Mouse (Mus musculus) embryonic stem cell, embryonic (primary cell): ENCODE data around the gene Mdm2.
"Not testable (repeated sequence)": the region's sequence is repeated elsewhere in the genome, so short reads cannot be mapped to it uniquely, and the experiment has no call there.

Experiments used
- CTCF ChIA-PET, 4 experiments: fragments of 300-600 bp in 2 of 4; fragments of 350-600 bp in 2 of 4; sonication (Branson Sonifier 250); formaldehyde crosslinking; loops; one replicate each; lab custom pipeline; 2022; ENCODE audit warnings: inconsistent platforms in 2 of 4; lab: Charles Lee
- POLR2A ChIA-PET, 4 experiments: fragments of 300-600 bp in 2 of 4; fragments of 350-600 bp in 2 of 4; sonication (Branson Sonifier 250); formaldehyde crosslinking; loops; one replicate each; lab custom pipeline; 2022; ENCODE audit warnings: antibody characterized with exemption in 4 of 4, inconsistent platforms in 1 of 4; lab: Charles Lee

Gene Mdm2

GRCm38 (mm10) chr10:117710604-117711141 is at the start of gene Mdm2:
Mdm2 (minus strand) TSS chr10:117710758.
- POLR2A ChIA-PET = interaction anchor here in 3 of 4 experiments (0.5 to 5.3 kb wide), 37 partner anchors 8 to 1531 kb away, joined by 3 to 67 read pairs (median 4); partner anchors contain the start of genes Mdm1 (in 1 of the 3), Nup107 (in 1 of the 3) and Slc35e3 (in 1 of the 3)
- CTCF ChIA-PET = interaction anchor here in 3 of 4 experiments (0.7 to 1.2 kb wide), 8 partner anchors 8 to 324 kb away, joined by 3 to 5 read pairs (median 3); no protein-coding TSS in a partner anchor

GRCm38 (mm10) chr10:117759844-117760630 is 49.5 kb upstream of the Mdm2 start:
- CTCF ChIA-PET = interaction anchor here in 1 of 4 experiments (0.6 kb wide), 1 partner anchor 23 kb away, joined by 3 read pairs; no protein-coding TSS in a partner anchor
- POLR2A ChIA-PET = interaction anchor here in 3 of 4 experiments (0.7 to 3.0 kb wide), 11 partner anchors 8 to 65 kb away, joined by 3 to 10 read pairs (median 4); no protein-coding TSS in a partner anchor

- CTCF ChIA-PET = no interaction called here
- POLR2A ChIA-PET = interaction anchor here in 3 of 4 experiments (0.7 to 3.0 kb wide), 9 partner anchors 7 to 41 kb away, joined by 3 to 10 read pairs (median 4); no protein-coding TSS in a partner anchor
These were observed 48.5 kb upstream of the Mdm2 start for GRCm38 (mm10) chr10:117758749-117759727.

GRCm38 (mm10) chr10:117758344-117758743 is 47.8 kb upstream of the Mdm2 start:
- CTCF ChIA-PET = not testable (repeated sequence)
- POLR2A ChIA-PET = interaction anchor here in 1 of 4 experiments (1.2 to 3.0 kb wide), 3 partner anchors 9 to 18 kb away, joined by 3 to 10 read pairs (median 4); no protein-coding TSS in a partner anchor

DNA sequence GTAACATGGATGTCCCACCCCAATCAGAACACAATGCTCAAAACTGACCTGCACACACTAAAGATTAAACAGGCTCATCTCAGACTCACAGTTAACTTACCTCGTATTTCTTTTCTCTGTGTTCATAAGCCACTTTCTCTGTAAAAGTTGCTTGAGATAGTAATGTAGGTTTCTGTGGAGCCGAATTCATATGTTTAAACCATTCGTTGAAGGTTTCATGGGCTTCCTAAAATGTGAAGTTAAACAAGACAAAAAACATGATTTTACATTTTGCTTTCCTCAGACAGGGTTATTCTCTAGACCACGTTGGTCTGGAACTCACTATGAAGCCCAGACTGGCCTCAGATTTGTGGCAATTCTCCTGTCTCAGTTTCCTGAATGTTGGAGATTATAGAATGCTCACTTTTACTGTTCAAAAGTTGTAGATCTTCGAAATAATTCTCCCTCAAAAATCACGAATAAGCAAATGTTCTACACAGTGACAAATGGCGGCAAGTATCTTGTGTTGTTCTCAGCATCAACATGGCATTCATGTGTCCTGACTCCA is 47.3 kb upstream of the Mdm2 start:
- CTCF ChIA-PET = interaction anchor here in 1 of 4 experiments (1.1 kb wide), 1 partner anchor 18 kb away, joined by 3 read pairs; no protein-coding TSS in a partner anchor
- POLR2A ChIA-PET = interaction anchor here in 1 of 4 experiments (1.2 to 3.0 kb wide), 2 partner anchors 9 to 18 kb away, joined by 3 to 10 read pairs; no protein-coding TSS in a partner anchor

DNA sequence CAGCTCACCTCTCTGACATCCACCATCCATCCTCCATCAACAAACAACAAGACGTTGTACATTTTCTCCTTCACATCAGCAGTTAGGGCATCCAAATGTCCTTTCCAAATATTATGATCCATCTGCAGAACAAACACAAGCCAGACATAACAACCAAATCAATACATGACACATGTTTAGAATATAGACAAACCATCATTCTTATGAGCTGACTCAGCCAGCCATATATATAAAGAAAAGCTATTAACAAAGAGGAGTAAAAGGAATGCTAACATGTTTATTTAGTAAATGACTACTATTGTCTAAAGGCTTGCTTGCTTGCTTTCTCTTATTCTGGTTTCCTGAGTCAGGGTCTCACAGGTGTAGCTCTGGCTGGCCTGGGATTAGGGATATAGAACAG is 46.7 kb upstream of the Mdm2 start:
- POLR2A ChIA-PET = no interaction called here

GRCm38 (mm10) chr10:117756784-117757183 is 46.2 kb upstream of the Mdm2 start:
- POLR2A ChIA-PET = interaction anchor here in 1 of 4 experiments (0.6 kb wide), 1 partner anchor 56 kb away, joined by 3 read pairs; no protein-coding TSS in a partner anchor
- CTCF ChIA-PET = interaction anchor here in 1 of 4 experiments (1.1 kb wide), 1 partner anchor 19 kb away, joined by 3 read pairs; no protein-coding TSS in a partner anchor

More for the DNA sequence above, 46.7 kb upstream of the Mdm2 start:
- CTCF ChIA-PET = interaction anchor here in 1 of 4 experiments (1.1 kb wide), 1 partner anchor 19 kb away, joined by 3 read pairs; no protein-coding TSS in a partner anchor

- POLR2A ChIA-PET = interaction anchor here in 1 of 4 experiments (2.1 to 2.3 kb wide), 2 partner anchors 10 to 37 kb away, joined by 7 to 11 read pairs; partner anchors contain the start of genes Nup107 and Slc35e3
- CTCF ChIA-PET = no interaction called here
These were observed 45.4 kb upstream of the Mdm2 start for GRCm38 (mm10) chr10:117755799-117756467.

DNA sequence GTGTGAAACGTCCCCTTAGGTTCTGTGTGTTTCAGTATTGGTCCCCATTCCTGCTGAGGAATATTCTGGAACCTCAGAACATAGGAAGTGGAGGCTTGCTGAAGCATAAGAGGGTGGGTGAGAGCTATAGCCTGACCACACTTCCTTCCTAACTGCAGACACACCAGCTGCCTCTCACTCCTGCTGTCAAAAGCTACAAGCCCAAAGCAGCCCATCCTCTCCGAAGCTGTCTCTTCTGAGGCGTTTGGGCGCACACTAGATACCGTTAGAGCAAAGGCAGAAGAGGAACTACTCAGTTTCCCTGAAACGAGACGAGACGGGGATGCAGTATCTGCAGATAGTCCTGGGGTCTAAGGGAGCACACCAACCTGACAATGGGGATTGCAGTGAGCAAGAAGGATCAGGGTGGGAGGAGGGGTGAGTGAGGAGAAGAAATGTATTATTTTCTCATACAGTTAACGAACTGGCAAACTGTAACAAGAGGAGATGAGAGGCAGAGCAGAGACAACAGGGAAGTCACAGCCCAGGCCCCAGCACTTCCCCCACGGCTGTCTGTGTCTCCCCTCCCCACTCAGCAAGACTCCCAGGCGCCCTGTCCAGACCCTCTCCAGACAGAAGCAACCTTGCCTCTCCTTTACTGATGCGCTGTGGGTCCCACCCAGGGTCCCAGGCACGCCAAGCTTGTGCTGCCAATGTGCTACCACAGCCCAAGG is 44.7 kb upstream of the Mdm2 start:
- ChIA-PET CTCF (interaction anchor here in 1 of 4 experiments (1.0 kb wide), 1 partner anchor 45 kb away, joined by 3 read pairs; the partner anchor contains the start of gene Mdm2), POLR2A (interaction anchor here in 2 of 4 experiments (0.5 to 2.3 kb wide), 4 partner anchors 9 to 50 kb away, joined by 3 to 11 read pairs (median 6); partner anchors contain the start of genes Nup107 (in 1 of the 2) and Slc35e3 (in 1 of the 2))

GRCm38 (mm10) chr10:117754609-117754940 is 44.0 kb upstream of the Mdm2 start:
- ChIA-PET POLR2A (interaction anchor here in 2 of 4 experiments (0.5 to 2.3 kb wide), 4 partner anchors 8 to 49 kb away, joined by 3 to 11 read pairs (median 6); partner anchors contain the start of genes Nup107 (in 1 of the 2) and Slc35e3 (in 1 of the 2)), CTCF (interaction anchor here in 1 of 4 experiments (1.0 kb wide), 1 partner anchor 44 kb away, joined by 3 read pairs; the partner anchor contains the start of gene Mdm2)

DNA sequence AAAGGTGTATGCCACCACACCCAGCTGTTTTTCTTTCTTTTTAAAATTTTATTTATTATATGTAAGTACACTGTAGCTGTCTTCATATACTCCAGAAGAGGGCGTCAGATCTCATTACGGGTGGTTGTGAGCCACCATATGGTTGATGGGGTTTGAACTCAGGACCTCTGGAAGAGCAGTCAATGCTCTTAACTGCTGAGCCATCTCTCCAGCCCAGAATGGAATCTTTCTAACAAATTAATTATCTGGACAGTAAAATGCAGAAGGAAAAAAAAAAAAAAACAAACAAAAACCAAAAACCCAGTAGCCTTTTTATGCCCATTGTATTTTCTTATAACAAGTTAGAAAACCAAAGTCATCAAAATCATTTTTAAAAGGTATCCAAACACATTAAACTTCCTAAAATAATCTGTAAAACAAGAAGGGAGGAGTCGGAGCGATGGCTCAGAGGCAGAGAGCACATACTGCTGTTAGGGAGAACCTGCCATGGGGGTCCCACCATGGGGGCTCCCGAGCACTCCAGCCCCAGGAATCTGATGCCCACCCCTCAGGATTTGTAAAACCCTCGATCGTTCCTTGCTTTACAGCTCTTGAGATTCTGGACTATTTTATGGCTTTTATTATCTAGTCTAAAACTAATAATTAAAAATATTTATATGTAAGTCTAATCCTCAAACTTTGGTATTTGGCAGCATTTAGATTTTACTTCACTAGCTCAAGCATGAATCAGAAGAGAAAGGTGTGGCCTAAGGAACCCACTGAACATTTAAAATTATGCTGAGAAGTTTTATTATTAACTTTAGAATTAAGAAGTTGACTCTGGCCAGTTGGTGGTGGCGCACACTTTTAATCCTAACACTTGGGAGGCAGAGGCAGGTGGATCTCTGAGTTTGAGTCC is 43.4 kb upstream of the Mdm2 start:
- POLR2A ChIA-PET = interaction anchor here in 1 of 4 experiments (1.2 to 2.3 kb wide), 3 partner anchors 8 to 49 kb away, joined by 5 to 11 read pairs (median 7); partner anchors contain the start of genes Nup107 and Slc35e3
- CTCF ChIA-PET = interaction anchor here in 1 of 4 experiments (0.6 kb wide), 1 partner anchor 35 kb away, joined by 6 read pairs; no protein-coding TSS in a partner anchor

- ChIA-PET POLR2A (interaction anchor here in 3 of 4 experiments (0.7 to 2.6 kb wide), 7 partner anchors 7 to 66 kb away, joined by 3 to 10 read pairs (median 5); partner anchors contain the start of gene Nup107 (in 1 of the 3)), CTCF (interaction anchor here in 2 of 4 experiments (0.6 kb wide), 2 partner anchors 34 to 246 kb away, joined by 6 read pairs; no protein-coding TSS in a partner anchor)
These were observed 42.5 kb upstream of the Mdm2 start for GRCm38 (mm10) chr10:117752851-117753647.

DNA sequence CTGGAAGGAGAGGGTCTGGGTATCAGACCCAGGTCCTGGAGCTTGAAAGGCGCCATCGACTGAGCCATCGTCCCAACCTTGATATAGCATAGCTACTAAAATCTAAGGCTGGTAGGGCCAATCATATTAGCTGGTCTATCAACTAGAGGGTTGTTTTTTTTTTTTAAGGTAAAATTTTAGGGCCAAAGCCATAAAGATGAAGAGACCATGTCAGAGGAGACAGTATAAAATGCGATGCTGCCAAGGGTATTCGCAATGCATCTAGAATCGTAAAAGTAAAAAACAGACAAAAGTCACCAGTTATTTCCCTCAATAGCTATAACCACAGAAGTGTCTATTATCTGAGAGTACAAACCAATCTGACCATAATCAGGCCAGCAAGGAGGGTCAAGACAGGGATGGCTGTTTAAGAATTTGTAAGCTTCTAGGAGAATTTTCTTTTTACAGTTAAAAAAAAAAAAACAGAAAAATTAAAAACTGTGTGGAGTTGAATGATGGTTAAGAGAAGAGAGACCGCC is 41.8 kb upstream of the Mdm2 start:
- POLR2A ChIA-PET = interaction anchor here in 3 of 4 experiments (0.5 to 2.6 kb wide), 10 partner anchors 8 to 405 kb away, joined by 3 to 10 read pairs (median 5); partner anchors contain the start of gene Nup107 (in 2 of the 3)
- CTCF ChIA-PET = interaction anchor here in 1 of 4 experiments (0.6 to 0.7 kb wide), 2 partner anchors 65 to 246 kb away, joined by 3 to 6 read pairs; no protein-coding TSS in a partner anchor
